In the genomic region with DNA sequence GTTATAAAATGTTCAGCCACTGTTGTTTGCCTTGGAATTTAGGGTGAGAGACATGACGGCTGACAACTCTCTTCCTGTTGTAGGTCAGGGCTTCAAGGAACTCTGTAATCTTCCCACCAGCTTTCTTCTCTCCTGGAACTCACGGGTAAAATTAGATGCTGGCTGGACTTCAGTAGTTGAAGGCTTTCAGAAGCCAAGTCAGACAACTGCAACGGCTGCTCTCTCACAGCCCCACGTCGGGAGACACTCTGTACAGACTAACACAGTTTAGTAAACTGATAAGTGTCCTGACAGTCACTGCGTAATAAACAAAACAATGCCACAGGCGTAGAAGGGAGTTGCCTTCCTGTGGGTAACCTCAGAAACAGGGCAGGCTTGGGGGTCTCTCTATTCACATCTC, we compare ENCODE assay signal across 10 mouse cellular contexts.
DNase-seq lines count a peak whose midpoint lies in the region; ATAC-seq and TF ChIP-seq lines count a peak whose summit lies in the region.
"Had no signal": no experiment of that assay in that cellular context is flagged by ENCODE, and none has a peak within 500 bp of the region (broad histone marks: within the 10 kb centered on the region; RNA-seq: fewer than 3 reads in every experiment).

No protein-coding gene starts in this region.

- ATAC-seq in kidney, postnatal 0 days (replicated peaks; ENCODE audit: low FRiP score, low read depth), result no peak
- ATAC-seq in erythroblast, adult 5-6 weeks (replicated peaks; ENCODE audit: low FRiP score, poor library complexity, severe bottlenecking), result 0 out of 2 replicates have a peak, but pooled peaks have one; percentile 31
- peak; percentile 46 for ATAC-seq in megakaryocyte progenitor cell, adult 5-6 weeks (replicated peaks; ENCODE audit: poor library complexity)
- ATAC-seq: forebrain, postnatal 0 days; intestine, embryonic 16.5 days had no signal

- H3K4me2 ChIP-seq in kidney, postnatal 0 days (ENCODE audit: low read length), result no peak overlapping the region

- no peaks in the 10 kb centered on the region for H3K27me3 ChIP-seq in kidney, postnatal 0 days (ENCODE audit: insufficient read depth, low read length)

- intact Hi-C loops in heart, postnatal 10 days (cut with DNase I), result loop anchor here (5.0 kb wide), 1 partner anchor 103 kb away; no protein-coding TSS in a partner anchor

- peak overlapping the region; percentile 77 for H3K27ac ChIP-seq in kidney, postnatal 0 days

- DNase-seq in kidney, postnatal 0 days (ENCODE audit: low spot score), result peak; percentile 77
- DNase-seq in kidney, adult 9 months, result no peak
- peak; percentile 44 to 50 for DNase-seq in heart, postnatal 10 days
- DNase-seq in layer of hippocampus, adult 8-10 months (ENCODE audit: low spot score in 2 of 2), result no peak
- no peak for DNase-seq in right cerebral cortex, adult 2 months (ENCODE audit: low spot score in 2 of 2)
- no peak for DNase-seq in cerebellum, adult 18-20 months
- DNase-seq: forebrain, postnatal 0 days had no signal

- TF ChIP-seq CTCF in kidney, postnatal 0 days (IDR thresholded peaks at IDR 0.05; ENCODE audit: low read depth), result no peak

- no peaks in the 10 kb centered on the region for H3K36me3 ChIP-seq in kidney, postnatal 0 days (ENCODE audit: insufficient read depth, low read length)

- 30% methylated on average over 7 of the region's 7 CpGs for WGBS in kidney, postnatal 0 days

- H3K4me3 ChIP-seq in kidney, postnatal 0 days (replicated peaks; ENCODE audit: low read depth, low read length), result no peak overlapping the region

- H3K9ac ChIP-seq in kidney, postnatal 0 days (ENCODE audit: low read depth, low read length), result no peak overlapping the region
- H3K9ac ChIP-seq: forebrain, postnatal 0 days had no signal

- no peaks in the 10 kb centered on the region for H3K9me3 ChIP-seq in kidney, postnatal 0 days (replicated peaks; ENCODE audit: low read length)

- H3K4me1 ChIP-seq in kidney, postnatal 0 days (replicated peaks; ENCODE audit: insufficient read depth, low read length), result peaks cover 11% of the 10 kb centered on the region; the same call in 1 of the 2 replicates

Comparison
In these comparisons a context has a peak if more than half of its experiments do, and no peak if none do; other contexts are left out.
1. DNase-seq: peak in kidney, postnatal 0 days (single experiment) and heart, postnatal 10 days (2 of 2); none in kidney, adult 9 months (single experiment), layer of hippocampus, adult 8-10 months (0 of 2), right cerebral cortex, adult 2 months (0 of 2) and cerebellum, adult 18-20 months (0 of 2).